Mouse (Mus musculus): ENCODE measurements at regions not wholly inside any gene's neighbourhood (a gene's known extent, or its start where the extent isn't known, plus 50 kb on each side); places are given as distances from the start of the nearest gene placed in this dataset.

- Histone ChIP-seq H3K27me3 (peaks cover 38% of the 10 kb centered on the region; the same call in 1 of the 2 replicates), H3K4me2 (no peak overlapping the region), H3K4me3 (replicated peaks) (no peak overlapping the region), H3K4me1 (replicated peaks) (peaks cover 34% of the 10 kb centered on the region), H3K9me3 (no peaks in the 10 kb centered on the region), H3K36me3 (no peaks in the 10 kb centered on the region), H3K27ac (no peak overlapping the region), H3K9ac (replicated peaks) (no peak overlapping the region)
- WGBS, result 80% methylated on average over 15 of the region's 15 CpGs
- no peak for ATAC-seq (ENCODE audit: insufficient number of reproducible peaks, insufficient read depth, low FRiP score, low TSS enrichment, low read depth)
Observed at GRCm38 (mm10) chr4:9080821-9081493, 842.1 kb upstream of the Car8 start.

DNA sequence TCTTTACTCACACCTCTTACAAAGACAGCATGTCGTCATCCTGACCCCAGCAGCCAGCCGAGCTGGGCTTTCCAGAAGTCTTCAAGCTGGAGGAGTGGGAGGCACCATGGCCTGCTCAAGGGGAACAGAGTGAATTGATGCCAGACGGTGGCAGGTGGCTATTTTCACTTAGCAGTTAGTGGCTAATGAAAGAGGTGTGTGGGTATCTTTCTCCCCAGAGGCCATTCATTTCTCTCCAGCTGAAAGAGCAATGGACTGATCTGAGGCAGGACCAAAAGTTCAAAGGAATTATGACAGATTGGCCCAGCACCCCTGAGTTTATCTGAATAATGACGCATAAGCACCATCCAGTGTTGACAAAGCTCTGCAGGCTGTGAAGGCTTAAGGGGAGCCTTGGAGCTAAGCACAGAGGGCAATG, 841.0 kb upstream of the Car8 start:
- no peaks in the 10 kb centered on the region for H3K9me3 ChIP-seq
- no peaks in the 10 kb centered on the region for H3K36me3 ChIP-seq
- ATAC-seq (ENCODE audit: insufficient number of reproducible peaks, insufficient read depth, low FRiP score, low TSS enrichment, low read depth), result 0 out of 2 replicates have a peak, but pooled peaks have one; percentile 29
- H3K27ac ChIP-seq, result no peak overlapping the region
- no peak overlapping the region for H3K4me2 ChIP-seq
- peaks cover 37% of the 10 kb centered on the region for H3K4me1 ChIP-seq (replicated peaks)
- H3K4me3 ChIP-seq (replicated peaks), result no peak overlapping the region
- WGBS, result 7% methylated on average over 4 of the region's 4 CpGs
- no peak overlapping the region for H3K9ac ChIP-seq (replicated peaks)
- H3K27me3 ChIP-seq, result peaks cover 40% of the 10 kb centered on the region; the same call in 1 of the 2 replicates

DNA sequence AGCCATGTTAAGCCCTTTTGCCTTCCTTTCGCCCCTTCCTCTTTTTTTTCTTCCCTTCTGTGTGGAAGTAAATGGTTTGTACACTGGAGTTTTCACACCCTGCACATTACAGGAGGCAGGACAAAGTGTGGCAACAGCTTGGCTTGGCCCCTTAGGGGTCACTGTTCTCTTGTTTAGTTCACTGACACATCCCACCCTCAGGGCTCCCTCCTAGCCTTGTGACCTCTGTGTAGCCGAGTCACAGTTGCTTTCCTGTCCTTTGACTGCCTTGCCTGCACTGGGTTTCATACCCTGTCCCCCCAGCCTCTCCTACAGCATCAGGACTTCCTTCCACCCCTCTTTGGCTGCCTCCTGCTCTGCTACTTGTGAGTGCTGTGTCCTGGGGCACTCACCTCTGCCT, 835.6 kb upstream of the Car8 start:
- no peak for ATAC-seq (ENCODE audit: insufficient number of reproducible peaks, insufficient read depth, low FRiP score, low TSS enrichment, low read depth)
- WGBS, result 44% methylated on average over 2 of the region's 2 CpGs
- Histone ChIP-seq H3K4me3 (replicated peaks) (no peak overlapping the region), H3K27me3 (peaks cover 23% of the 10 kb centered on the region; the same call in 1 of the 2 replicates), H3K9ac (replicated peaks) (no peak overlapping the region), H3K4me1 (replicated peaks) (peaks cover 14% of the 10 kb centered on the region; the same call in 1 of the 2 replicates), H3K4me2 (no peak overlapping the region), H3K27ac (no peak overlapping the region), H3K9me3 (no peaks in the 10 kb centered on the region), H3K36me3 (no peaks in the 10 kb centered on the region)

GRCm38 (mm10) chr4:9073736-9074428, 835.0 kb upstream of the Car8 start:
- WGBS, result 65% methylated on average over 8 of the region's 8 CpGs
- Histone ChIP-seq H3K4me2 (no peak overlapping the region), H3K27ac (no peak overlapping the region), H3K4me3 (replicated peaks) (no peak overlapping the region), H3K36me3 (no peaks in the 10 kb centered on the region), H3K4me1 (replicated peaks) (0 out of 2 replicates have a peak, but pooled peaks cover 13% of the 10 kb centered on the region), H3K9ac (replicated peaks) (no peak overlapping the region), H3K9me3 (no peaks in the 10 kb centered on the region), H3K27me3 (peaks cover 22% of the 10 kb centered on the region; the same call in 1 of the 2 replicates)
- no peak for ATAC-seq (ENCODE audit: insufficient number of reproducible peaks, insufficient read depth, low FRiP score, low TSS enrichment, low read depth)

DNA sequence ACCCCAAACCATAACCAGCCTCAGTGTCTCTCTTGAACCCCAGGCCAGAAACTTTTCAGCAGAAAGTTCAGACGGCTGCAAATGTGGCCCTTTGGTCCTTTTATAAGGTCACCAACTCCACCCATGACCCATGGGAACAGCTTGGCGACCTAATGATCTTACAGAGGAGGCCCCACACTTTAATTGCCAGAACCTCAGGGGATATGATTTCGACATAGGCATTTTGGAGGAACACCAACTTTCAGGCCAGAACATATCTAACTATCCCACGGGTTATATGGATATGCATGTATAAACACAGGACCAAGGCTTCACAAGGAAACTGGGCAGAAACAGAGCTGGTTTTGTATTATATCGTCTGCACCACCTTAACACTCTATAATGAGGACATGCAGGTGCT, 833.5 kb upstream of the Car8 start:
- no peaks in the 10 kb centered on the region for H3K36me3 ChIP-seq
- H3K27ac ChIP-seq, result no peak overlapping the region
- H3K4me3 ChIP-seq (replicated peaks), result no peak overlapping the region
- no peaks in the 10 kb centered on the region for H3K9me3 ChIP-seq
- 57% methylated on average over 5 of the region's 5 CpGs for WGBS
- no peak overlapping the region for H3K9ac ChIP-seq (replicated peaks)
- no peak overlapping the region for H3K4me2 ChIP-seq
- 0 out of 2 replicates have a peak, but pooled peaks cover 13% of the 10 kb centered on the region for H3K4me1 ChIP-seq (replicated peaks)
- H3K27me3 ChIP-seq, result peaks cover 18% of the 10 kb centered on the region; the same call in 1 of the 2 replicates
- ATAC-seq (ENCODE audit: insufficient number of reproducible peaks, insufficient read depth, low FRiP score, low TSS enrichment, low read depth), result no peak

DNA sequence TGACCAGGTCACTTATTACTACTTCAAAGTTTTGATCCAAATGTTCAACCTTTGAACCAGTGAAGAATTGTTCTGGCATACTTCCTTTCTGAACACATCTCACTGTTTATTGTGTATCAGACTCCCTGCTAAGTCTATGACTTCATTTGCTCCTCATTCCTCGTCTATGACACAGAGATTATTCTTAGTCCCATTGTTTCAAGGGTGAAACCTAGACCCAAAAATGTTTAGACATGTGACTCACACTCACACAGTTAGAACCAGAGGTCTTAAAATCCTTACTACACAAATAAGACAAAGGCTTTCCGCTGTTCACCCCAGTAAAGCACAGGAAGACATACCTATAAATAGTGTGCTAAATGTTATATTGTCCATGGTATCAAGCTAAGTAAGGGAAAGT, 829.0 kb upstream of the Car8 start:
- no peak for ATAC-seq (ENCODE audit: insufficient number of reproducible peaks, insufficient read depth, low FRiP score, low TSS enrichment, low read depth)
- 75% methylated on average over 2 of the region's 2 CpGs for WGBS
- no peak overlapping the region for H3K4me3 ChIP-seq (replicated peaks)

GRCm38 (mm10) chr4:9065981-9066815, 827.4 kb upstream of the Car8 start:
- no peaks in the 10 kb centered on the region for H3K27me3 ChIP-seq
- H3K36me3 ChIP-seq, result no peaks in the 10 kb centered on the region
- H3K27ac ChIP-seq, result no peak overlapping the region
- no peaks in the 10 kb centered on the region for H3K9me3 ChIP-seq
- no peak for ATAC-seq (ENCODE audit: insufficient number of reproducible peaks, insufficient read depth, low FRiP score, low TSS enrichment, low read depth)
- WGBS, result 73% methylated on average over 10 of the region's 10 CpGs
- no peak overlapping the region for H3K4me2 ChIP-seq
- no peak overlapping the region for H3K4me3 ChIP-seq (replicated peaks)
- H3K9ac ChIP-seq (replicated peaks), result no peak overlapping the region
- no peaks in the 10 kb centered on the region for H3K4me1 ChIP-seq (replicated peaks)

More for the DNA sequence above, 829.0 kb upstream of the Car8 start:
- peaks cover under 1% of the 10 kb centered on the region; the same call in 1 of the 2 replicates for H3K27me3 ChIP-seq
- no peaks in the 10 kb centered on the region for H3K36me3 ChIP-seq
- no peak overlapping the region for H3K4me2 ChIP-seq
- no peak overlapping the region for H3K27ac ChIP-seq
- no peaks in the 10 kb centered on the region for H3K9me3 ChIP-seq
- H3K9ac ChIP-seq (replicated peaks), result no peak overlapping the region
- no peaks in the 10 kb centered on the region for H3K4me1 ChIP-seq (replicated peaks)

GRCm38 (mm10) chr4:9061941-9062340, 823.1 kb upstream of the Car8 start:
- Histone ChIP-seq H3K4me1 (replicated peaks) (peaks cover 5% of the 10 kb centered on the region; the same call in 1 of the 2 replicates), H3K27ac (no peak overlapping the region), H3K9ac (replicated peaks) (no peak overlapping the region), H3K27me3 (0 out of 2 replicates have a peak, but pooled peaks cover 4% of the 10 kb centered on the region), H3K9me3 (no peaks in the 10 kb centered on the region), H3K4me2 (no peak overlapping the region), H3K4me3 (replicated peaks) (no peak overlapping the region), H3K36me3 (no peaks in the 10 kb centered on the region)
- no peak for ATAC-seq (ENCODE audit: insufficient number of reproducible peaks, insufficient read depth, low FRiP score, low TSS enrichment, low read depth)
- WGBS, result 68% methylated on average over 3 of the region's 3 CpGs

GRCm38 (mm10) chr4:9060221-9060620, 821.4 kb upstream of the Car8 start:
- ATAC-seq (ENCODE audit: insufficient number of reproducible peaks, insufficient read depth, low FRiP score, low TSS enrichment, low read depth), result no peak
- H3K4me2 ChIP-seq, result no peak overlapping the region

DNA sequence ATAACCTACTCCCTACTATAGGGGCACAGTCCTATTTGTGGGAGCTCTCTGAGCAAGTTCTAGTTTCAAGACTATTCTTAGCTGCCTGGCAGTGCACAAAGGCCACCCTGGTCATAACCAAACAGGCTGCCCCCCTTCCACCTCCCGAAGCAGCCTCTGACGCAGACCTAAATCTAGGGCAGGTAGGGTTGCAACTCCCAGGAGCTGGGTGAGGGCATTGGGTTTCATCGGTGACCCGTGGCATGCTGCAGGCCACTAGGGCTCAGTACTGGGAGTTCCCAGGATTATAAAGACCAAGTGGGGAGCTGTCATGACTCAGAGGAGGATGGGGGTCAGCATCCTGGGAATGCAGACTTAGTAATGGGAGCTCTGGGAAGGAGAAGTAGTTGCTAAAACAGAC, 818.8 kb upstream of the Car8 start:
- Histone ChIP-seq H3K36me3 (no peaks in the 10 kb centered on the region), H3K4me2 (no peak overlapping the region), H3K9ac (replicated peaks) (no peak overlapping the region), H3K27ac (no peak overlapping the region), H3K27me3 (peaks cover 7% of the 10 kb centered on the region; the same call in 1 of the 2 replicates), H3K9me3 (no peaks in the 10 kb centered on the region), H3K4me1 (replicated peaks) (peaks cover 8% of the 10 kb centered on the region; the same call in 1 of the 2 replicates), H3K4me3 (replicated peaks) (no peak overlapping the region)
- ATAC-seq (ENCODE audit: insufficient number of reproducible peaks, insufficient read depth, low FRiP score, low TSS enrichment, low read depth), result no peak
- 51% methylated on average over 4 of the region's 4 CpGs for WGBS

More at GRCm38 (mm10) chr4:9060221-9060620, 821.4 kb upstream of the Car8 start:
- no peaks in the 10 kb centered on the region for H3K9me3 ChIP-seq
- H3K9ac ChIP-seq (replicated peaks), result no peak overlapping the region
- WGBS, result 72% methylated on average over 5 of the region's 5 CpGs
- peaks cover 8% of the 10 kb centered on the region; the same call in 1 of the 2 replicates for H3K4me1 ChIP-seq (replicated peaks)
- no peaks in the 10 kb centered on the region for H3K36me3 ChIP-seq
- H3K27ac ChIP-seq, result no peak overlapping the region
- no peak overlapping the region for H3K4me3 ChIP-seq (replicated peaks)
- peaks cover 7% of the 10 kb centered on the region; the same call in 1 of the 2 replicates for H3K27me3 ChIP-seq

DNA sequence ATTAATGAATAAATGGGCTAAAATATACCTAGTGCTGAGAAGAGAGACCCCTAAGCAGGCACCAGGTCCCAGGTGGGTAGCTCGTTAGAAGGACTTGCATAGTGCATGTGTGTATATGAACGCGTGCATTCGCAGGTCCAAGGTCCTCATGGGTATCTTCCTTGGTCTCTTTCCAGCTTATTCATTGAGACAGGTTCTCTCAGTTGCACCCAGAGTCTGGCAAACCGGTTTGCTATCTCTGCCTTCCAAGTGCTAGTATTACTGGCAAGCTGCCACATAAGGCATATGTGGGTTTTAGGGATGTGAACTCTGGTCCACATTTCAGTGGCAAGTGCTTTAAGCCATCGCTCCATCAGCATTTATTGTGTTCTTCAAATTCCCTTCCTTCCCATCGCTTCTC, 818.3 kb upstream of the Car8 start:
- H3K4me3 ChIP-seq (replicated peaks), result no peak overlapping the region
- H3K27me3 ChIP-seq, result peaks cover 7% of the 10 kb centered on the region; the same call in 1 of the 2 replicates

More for the DNA sequence above, 818.3 kb upstream of the Car8 start:
- peaks cover 8% of the 10 kb centered on the region; the same call in 1 of the 2 replicates for H3K4me1 ChIP-seq (replicated peaks)
- H3K9me3 ChIP-seq, result no peaks in the 10 kb centered on the region
- H3K4me2 ChIP-seq, result no peak overlapping the region
- no peak overlapping the region for H3K9ac ChIP-seq (replicated peaks)
- 88% methylated on average over 7 of the region's 7 CpGs for WGBS
- no peak overlapping the region for H3K27ac ChIP-seq
- ATAC-seq (ENCODE audit: insufficient number of reproducible peaks, insufficient read depth, low FRiP score, low TSS enrichment, low read depth), result no peak
- H3K36me3 ChIP-seq, result no peaks in the 10 kb centered on the region
